In genomic region chr3:41612211-41612610, GRCm38 (mm10) we compare ENCODE assay signal across 17 mouse cellular contexts. TPM values are rescaled to one million over a fixed set of nuclear protein-coding genes. Genes with fewer than 3 reads are reported as not detected.
DNase-seq lines count a peak whose midpoint lies in the region; ATAC-seq and TF ChIP-seq lines count a peak whose summit lies in the region.
"Had no signal": no experiment of that assay in that cellular context is flagged by ENCODE, and none has a peak within 500 bp of the region (broad histone marks: within the 10 kb centered on the region; RNA-seq: fewer than 3 reads in every experiment).

No protein-coding gene starts in this region.

- no peaks in the 10 kb centered on the region for H3K9me3 ChIP-seq in lung, postnatal 0 days (ENCODE audit: low read length)
- H3K9me3 ChIP-seq in MEL (replicated peaks; ENCODE audit: insufficient read depth, low read length) = no peaks in the 10 kb centered on the region
- H3K9me3 ChIP-seq: limb, embryonic 15.5 days; midbrain, embryonic 12.5 days; neural tube, embryonic 13.5 days had no signal

- no peak overlapping the region for H3K4me2 ChIP-seq in lung, postnatal 0 days (replicated peaks; ENCODE audit: low read depth, low read length)
- H3K4me2 ChIP-seq: limb, embryonic 15.5 days; midbrain, embryonic 12.5 days; neural tube, embryonic 13.5 days had no signal

- peaks cover 1% of the 10 kb centered on the region; the same call in 1 of the 2 replicates for H3K4me1 ChIP-seq in heart, adult 2 months (ENCODE audit: control insufficient read depth, insufficient read depth, low read length)
- H3K4me1 ChIP-seq in lung, postnatal 0 days (ENCODE audit: insufficient read depth, low read depth, low read length) = no peaks in the 10 kb centered on the region
- H3K4me1 ChIP-seq in MEL (ENCODE audit: control insufficient read depth in 1 of 2, insufficient read depth in 2 of 2, low read length in 2 of 2) = no peaks in the 10 kb centered on the region
- H3K4me1 ChIP-seq in small intestine, adult 2 months (ENCODE audit: control insufficient read depth, insufficient read depth, insufficient read length, low read length) = no peaks in the 10 kb centered on the region
- H3K4me1 ChIP-seq: limb, embryonic 15.5 days; midbrain, embryonic 12.5 days had no signal

- WGBS in heart, adult 2 months = 95% methylated on average over 3 of the region's 3 CpGs
- 97% methylated on average over 3 of the region's 3 CpGs for WGBS in lung, postnatal 0 days
- WGBS in small intestine, adult 2 months = 92% methylated on average over 3 of the region's 3 CpGs

- H3K4me3 ChIP-seq in heart, adult 2 months = no peak overlapping the region
- no peak overlapping the region for H3K4me3 ChIP-seq in lung, postnatal 0 days (ENCODE audit: low read depth, low read length)
- no peak overlapping the region for H3K4me3 ChIP-seq in MEL (ENCODE audit: control insufficient read depth in 1 of 2, insufficient read depth in 1 of 2, low read depth in 2 of 2, low read length in 2 of 2)
- no peak overlapping the region for H3K4me3 ChIP-seq in small intestine, adult 2 months (ENCODE audit: low read depth, low read length)
- H3K4me3 ChIP-seq: limb, embryonic 15.5 days; midbrain, embryonic 12.5 days; neural tube, embryonic 13.5 days had no signal

- DNase-seq in heart, adult 2 months = no peak
- no peak for DNase-seq in heart, postnatal 36 days
- no peak for DNase-seq in lung, postnatal 0 days (ENCODE audit: low spot score)
- DNase-seq in lung, postnatal 36 days = no peak
- DNase-seq in MEL (ENCODE audit: low read depth, low spot score) = peak; percentile 70
- no peak for DNase-seq in cerebellum, adult 11-12 months
- DNase-seq: adrenal gland, postnatal 10 days; cerebellum, adult 9-10 months; heart, adult 18-20 months; heart, postnatal 4 days; kidney, adult 18-20 months; layer of hippocampus, postnatal 36 days had no signal

- no peak for TF ChIP-seq POLR2A in heart, adult 2 months (IDR thresholded peaks at IDR 0.05; ENCODE audit: insufficient read depth, low read depth, low read length)
- no peak for TF ChIP-seq POLR2A in MEL (IDR thresholded peaks at IDR 0.05; ENCODE audit: control insufficient read depth in 1 of 2, insufficient read depth in 1 of 2, low read depth in 1 of 2, low read length in 2 of 2, poor library complexity in 1 of 2)
- no peak for TF ChIP-seq POLR2A in small intestine, adult 2 months (IDR thresholded peaks at IDR 0.05; ENCODE audit: low read depth, low read length)

- peak; percentile 63 for TF ChIP-seq CTCF in heart, adult 2 months (IDR thresholded peaks at IDR 0.05)
- TF ChIP-seq CTCF in lung, postnatal 0 days (IDR thresholded peaks at IDR 0.05) = peak; percentile 30; the same call in 1 of the 2 replicates
- TF ChIP-seq CTCF in MEL (IDR thresholded peaks at IDR 0.05 in 2 of 3, conservative IDR thresholded peaks at IDR 0.05 in 1 of 3; ENCODE audit: control insufficient read depth in 1 of 3, insufficient read depth in 1 of 3, low read depth in 2 of 3, low read length in 3 of 3, poor library complexity in 1 of 3, severe bottlenecking in 1 of 3) = peak; percentile 53 to 70 (median 59)
- peak; percentile 31; the same call in 1 of the 2 replicates for TF ChIP-seq CTCF in small intestine, adult 2 months (IDR thresholded peaks at IDR 0.05; ENCODE audit: extremely low read depth, insufficient read length, insufficient replicate concordance, low read depth, low read length)

- H3K79me2 ChIP-seq in heart, adult 2 months (replicated peaks; ENCODE audit: control insufficient read depth, insufficient read depth, low read length) = no peaks in the 10 kb centered on the region
- H3K79me2 ChIP-seq in MEL (ENCODE audit: control insufficient read depth, insufficient read depth, low read length, poor library complexity) = no peaks in the 10 kb centered on the region

- intact Hi-C loops in heart, adult 2 months (cut with DNase I) = no loop called here
- intact Hi-C loops in heart, postnatal 36 days (cut with DNase I) = no loop called here

- no peak overlapping the region for H3K9ac ChIP-seq in heart, adult 2 months (ENCODE audit: low read depth, low read length)
- H3K9ac ChIP-seq in lung, postnatal 0 days (replicated peaks; ENCODE audit: low read depth) = no peak overlapping the region
- H3K9ac ChIP-seq in MEL (ENCODE audit: control insufficient read depth, low read depth, low read length, poor library complexity, severe bottlenecking) = no peak overlapping the region
- H3K9ac ChIP-seq: limb, embryonic 15.5 days; midbrain, embryonic 12.5 days; neural tube, embryonic 13.5 days had no signal

- H3K27me3 ChIP-seq in heart, adult 2 months (ENCODE audit: control insufficient read depth, insufficient read depth, low read length) = no peaks in the 10 kb centered on the region
- H3K27me3 ChIP-seq in lung, postnatal 0 days (replicated peaks; ENCODE audit: insufficient read depth, low read length) = no peaks in the 10 kb centered on the region
- no peaks in the 10 kb centered on the region for H3K27me3 ChIP-seq in MEL (ENCODE audit: control insufficient read depth in 1 of 2, insufficient read depth in 2 of 2, low read length in 2 of 2)
- H3K27me3 ChIP-seq in small intestine, adult 2 months (ENCODE audit: control insufficient read depth, insufficient read depth, low read length) = no peaks in the 10 kb centered on the region
- H3K27me3 ChIP-seq: limb, embryonic 15.5 days; midbrain, embryonic 12.5 days; neural tube, embryonic 13.5 days had no signal

- peaks cover 13% of the 10 kb centered on the region for H3K36me3 ChIP-seq in heart, adult 2 months (ENCODE audit: control insufficient read depth, insufficient read depth, low read length)
- peaks cover 6% of the 10 kb centered on the region; the same call in 1 of the 2 replicates for H3K36me3 ChIP-seq in lung, postnatal 0 days (ENCODE audit: insufficient read depth, low read length)
- H3K36me3 ChIP-seq in MEL (ENCODE audit: control insufficient read depth in 1 of 2, insufficient read depth in 2 of 2, low read length in 2 of 2) = peaks cover 5 to 20% of the 10 kb centered on the region in 2 experiments
- H3K36me3 ChIP-seq in small intestine, adult 2 months (ENCODE audit: control insufficient read depth, insufficient read depth, low read length) = peaks cover 47% of the 10 kb centered on the region

- TF ChIP-seq RAD21 in MEL (IDR thresholded peaks at IDR 0.05; ENCODE audit: low read depth, low read length) = peak; percentile 56

- no peak for TF ChIP-seq EP300 in heart, adult 2 months (IDR thresholded peaks at IDR 0.05; ENCODE audit: insufficient read depth, low read depth, low read length)
- no peak for TF ChIP-seq EP300 in lung, postnatal 0 days (IDR thresholded peaks at IDR 0.05)
- TF ChIP-seq EP300 in MEL (IDR thresholded peaks at IDR 0.05; ENCODE audit: low read depth in 1 of 2, low read length in 2 of 2) = no peak

- ATAC-seq in lung, postnatal 0 days = no peak
- ATAC-seq in erythroblast, adult 5-6 weeks (replicated peaks; ENCODE audit: low FRiP score, poor library complexity, severe bottlenecking) = no peak

- H3K27ac ChIP-seq in heart, adult 2 months = no peak overlapping the region
- H3K27ac ChIP-seq in lung, postnatal 0 days (ENCODE audit: low read length) = no peak overlapping the region
- H3K27ac ChIP-seq in MEL (ENCODE audit: control insufficient read depth, low read depth, low read length) = no peak overlapping the region
- no peak overlapping the region for H3K27ac ChIP-seq in small intestine, adult 2 months (ENCODE audit: insufficient read depth, low read depth, low read length)
- H3K27ac ChIP-seq: limb, embryonic 15.5 days; midbrain, embryonic 12.5 days; neural tube, embryonic 13.5 days had no signal

TF ChIP-seq in MEL, 35 proteins besides CTCF, POLR2A, EP300 and RAD21:
- TF ChIP-seq SMC3 (IDR thresholded peaks at IDR 0.05; ENCODE audit: low read depth, low read length) (peak; percentile 74), POLR2AphosphoS2 (IDR thresholded peaks at IDR 0.05; ENCODE audit: low read length) (peak; percentile 47; the same call in 1 of the 2 replicates), MXI1 (IDR thresholded peaks at IDR 0.05; ENCODE audit: low read depth, low read length) (no peak), SIN3A (IDR thresholded peaks at IDR 0.05; ENCODE audit: low read length) (no peak), UBTF (IDR thresholded peaks at IDR 0.05; ENCODE audit: borderline replicate concordance, insufficient read depth, low read depth, low read length) (no peak), ZC3H11A (IDR thresholded peaks at IDR 0.05; ENCODE audit: low read depth, low read length) (no peak), CHD1 (IDR thresholded peaks at IDR 0.05; ENCODE audit: low read depth, low read length) (no peak), TCF12 (IDR thresholded peaks at IDR 0.05; ENCODE audit: low read depth, low read length) (no peak), GATA1 (IDR thresholded peaks at IDR 0.05; ENCODE audit: low read depth, low read length) (no peak), ZKSCAN1 (IDR thresholded peaks at IDR 0.05; ENCODE audit: low read depth, low read length) (no peak), KAT2A (conservative IDR thresholded peaks at IDR 0.05; ENCODE audit: low read depth, low read length) (no peak), USF1 (IDR thresholded peaks at IDR 0.05; ENCODE audit: low read depth, low read length) (no peak), TBP (IDR thresholded peaks at IDR 0.05; ENCODE audit: low read depth, low read length) (no peak), BHLHE40 (IDR thresholded peaks at IDR 0.05; ENCODE audit: borderline replicate concordance, low read depth, low read length) (no peak), ETS1 (IDR thresholded peaks at IDR 0.05; ENCODE audit: low read depth, low read length) (no peak), ZMIZ1 (IDR thresholded peaks at IDR 0.05; ENCODE audit: low read depth, low read length) (no peak)

RNA-seq across cellular contexts. Expression of gene Jade1, which starts 56.7 kb away (rescaled TPM):
- 10 to 100 TPM; 28.5 to 38.6 TPM for total RNA-seq in heart, adult 2 months (2021)
- 10.1 and 24.0 TPM in 2 replicates for polyA plus RNA-seq in heart, adult 2 months (2012; rRNA removed)
- 10 to 100 TPM; 30.2 to 41.1 TPM for total RNA-seq in heart, postnatal 36 days (2021)
- polyA plus RNA-seq in lung, postnatal 0 days (2015; fragmentation: Nextera tagmentation; extraction: Ambion mirVana) = 6.0 and 7.7 TPM in 2 replicates
- total RNA-seq in MEL (2012; rRNA removed) = 98.8 and 116 TPM in 2 replicates
- polyA plus RNA-seq in MEL (2012; ENCODE audit: insufficient read depth in 1 of 2, insufficient read length in 2 of 2, low read depth in 1 of 2, low replicate concordance in 2 of 2, missing spikeins in 1 of 2) = 100 to 1,000 TPM; 134 to 150 TPM
- 8.1 and 18.5 TPM in 2 replicates for polyA plus RNA-seq in small intestine, adult 2 months (2012; rRNA removed)
- total RNA-seq in erythroblast, adult 5-6 weeks (2015; ENCODE audit: low replicate concordance) = 11.9 and 14.4 TPM in 2 replicates
- 23.9 and 35.4 TPM in 2 replicates for total RNA-seq in erythroblast, adult 5-6 weeks (2017; ENCODE audit: low replicate concordance)
